Mouse (Mus musculus) megakaryocyte, embryonic 14.5 days (primary cell): ENCODE measurements around the gene Hhat.

ENCODE experiments used
- FLI1 ChIP-seq: IDR thresholded peaks from 2 replicates; pipeline ENCODE4 v1.6.1; 2012; ENCODE audit warnings: low read length, inconsistent platforms, mixed read lengths
- GATA1 ChIP-seq: IDR thresholded peaks from 3 replicates; pipeline ENCODE4 v1.6.1; 2012; ENCODE audit warnings: mixed read lengths, low read length, inconsistent platforms, borderline replicate concordance

DNA sequence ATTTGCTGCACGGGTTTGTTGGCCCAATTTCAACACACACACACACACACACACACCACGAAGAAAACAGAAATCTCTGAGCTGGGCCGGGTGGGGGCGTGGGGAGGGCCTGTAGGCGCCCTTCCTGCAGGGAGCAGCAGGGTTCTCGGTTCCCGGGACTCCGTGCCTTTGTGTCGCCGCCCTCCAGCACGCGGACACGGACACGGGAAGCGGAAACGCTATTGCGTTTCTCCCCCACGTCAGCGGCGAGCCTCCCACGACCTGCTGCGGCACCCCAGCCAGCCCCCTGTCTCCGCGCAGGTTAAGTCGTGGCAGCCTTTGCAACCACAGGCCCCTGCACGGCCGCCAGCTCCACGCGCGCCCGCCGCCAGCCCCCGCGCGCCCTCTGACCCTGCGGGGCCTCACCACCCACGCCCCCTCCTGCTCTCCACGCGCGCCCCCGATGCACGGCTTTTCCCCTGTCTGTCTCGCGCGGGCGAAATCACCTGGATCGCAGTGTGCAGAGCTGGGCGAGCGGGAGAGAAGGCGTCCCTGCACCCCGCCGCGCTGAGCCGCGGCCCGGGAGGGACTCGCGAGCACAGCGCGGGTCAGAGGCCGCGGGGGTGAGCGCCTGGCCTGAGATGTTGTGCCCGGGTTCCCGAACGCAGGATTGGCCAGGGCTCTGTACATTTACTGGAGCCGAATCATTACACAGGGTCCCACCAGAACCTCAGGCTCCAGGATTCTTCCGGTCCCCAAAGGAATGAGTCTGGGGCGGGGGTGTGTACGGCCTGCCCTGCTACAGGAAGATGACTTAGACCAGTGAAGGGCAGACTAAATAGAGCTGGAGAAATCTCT is at the start of gene Hhat:
- no peak for TF ChIP-seq GATA1
- no peak for TF ChIP-seq FLI1
